Mouse (Mus musculus): ENCODE data around the gene Amy1. TPM values are rescaled to one million over a fixed set of nuclear protein-coding genes. Genes with fewer than 3 reads are reported as not detected.
"Not testable (repeated sequence)": the region's sequence is repeated elsewhere in the genome, so short reads cannot be mapped to it uniquely, and the experiment has no call there.

Gene Amy1
- total RNA-seq (2014; fragmentation: Nextera tagmentation), result 1.6 and 2.8 TPM in 2 replicates
- 0.90 and 4.2 TPM in 2 replicates for total RNA-seq (2017)

GRCm38 (mm10) chr3:113606599-113606998 is at the start of gene Amy1:
TSS of gene Amy1 (minus strand) at chr3:113606699.
- no peak for ATAC-seq (replicated peaks; ENCODE audit: poor library complexity, severe bottlenecking)

DNA sequence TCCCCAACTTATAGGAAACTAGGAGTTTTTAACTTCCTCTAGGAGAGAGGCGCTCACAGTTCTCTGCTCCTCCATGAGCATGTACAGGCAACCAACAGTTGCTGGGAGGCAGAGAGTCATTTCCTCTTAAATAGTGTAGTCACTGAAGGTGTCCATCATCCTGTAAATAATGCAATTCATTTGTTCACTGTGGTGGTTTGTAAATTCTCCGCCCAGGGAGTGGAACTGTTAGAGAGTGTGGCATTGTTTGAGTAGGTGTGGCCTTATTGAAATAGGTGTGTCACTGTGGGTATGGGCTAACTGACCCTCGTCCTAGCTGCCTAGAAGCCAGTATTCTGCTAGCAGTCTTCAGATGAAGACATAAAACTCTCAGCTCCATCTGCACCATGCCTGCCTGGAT is 47.8 kb upstream of the Amy1 start:
- ATAC-seq (replicated peaks; ENCODE audit: poor library complexity, severe bottlenecking), result no peak

DNA sequence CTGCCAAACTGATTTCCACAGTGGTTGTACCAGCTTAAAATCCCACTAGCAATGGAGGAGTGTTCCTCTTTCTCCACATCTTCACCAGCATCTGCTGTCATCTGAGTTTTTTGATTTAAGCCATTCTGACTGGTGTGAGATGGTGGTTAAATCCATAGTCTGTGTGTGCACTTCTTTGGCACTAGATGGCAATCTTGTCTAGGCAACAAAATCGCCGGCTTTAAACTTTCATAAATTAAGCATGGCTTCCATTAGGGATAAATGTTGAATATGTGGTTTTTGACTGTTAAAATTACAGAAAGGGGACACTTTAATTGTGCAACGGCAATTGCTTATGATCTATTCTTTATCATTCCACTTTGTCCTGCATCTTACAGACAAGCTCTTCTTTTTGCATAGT is 44.9 kb upstream of the Amy1 start:
- ATAC-seq (replicated peaks; ENCODE audit: poor library complexity, severe bottlenecking), result not testable (repeated sequence)

DNA sequence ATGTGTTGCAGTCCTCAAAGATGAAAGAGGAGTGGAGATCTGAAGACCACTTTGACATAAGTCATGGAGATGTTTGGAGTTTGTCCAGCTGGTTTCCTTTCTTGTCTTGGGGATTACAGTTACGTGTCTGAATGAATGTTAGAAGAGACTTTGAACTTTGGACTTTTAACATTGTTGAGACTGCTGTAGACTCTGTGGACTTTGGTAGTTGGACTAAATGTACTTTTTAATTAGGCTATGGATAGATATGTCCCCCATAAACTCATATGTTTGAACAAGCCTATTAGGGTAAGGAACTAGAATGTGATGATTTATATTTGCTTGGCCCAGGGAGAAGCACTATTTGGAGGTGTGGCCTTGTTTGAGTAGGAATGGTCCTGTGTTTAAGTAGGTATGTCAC is 33.0 kb upstream of the Amy1 start:
- ATAC-seq (replicated peaks; ENCODE audit: poor library complexity, severe bottlenecking), result no peak

DNA sequence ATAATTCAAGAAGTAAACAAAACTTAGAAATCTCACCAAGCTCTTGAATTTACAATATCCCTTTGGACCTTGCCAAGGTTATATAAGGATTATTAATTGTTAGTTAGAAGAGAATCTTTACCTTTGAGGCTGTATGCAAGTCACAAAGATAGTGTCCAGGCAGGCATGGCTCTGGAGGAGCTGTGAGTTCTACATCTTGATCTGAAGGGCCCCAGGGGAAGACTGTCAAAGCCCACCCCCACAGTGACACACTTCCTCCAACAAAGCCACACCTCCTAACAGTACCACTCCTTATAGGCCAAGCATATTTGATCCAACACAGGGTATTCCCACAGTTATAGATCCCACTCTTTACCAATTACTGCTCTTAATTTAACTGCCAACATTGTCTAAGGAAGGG is 27.7 kb upstream of the Amy1 start:
- no peak for ATAC-seq (replicated peaks; ENCODE audit: poor library complexity, severe bottlenecking)

DNA sequence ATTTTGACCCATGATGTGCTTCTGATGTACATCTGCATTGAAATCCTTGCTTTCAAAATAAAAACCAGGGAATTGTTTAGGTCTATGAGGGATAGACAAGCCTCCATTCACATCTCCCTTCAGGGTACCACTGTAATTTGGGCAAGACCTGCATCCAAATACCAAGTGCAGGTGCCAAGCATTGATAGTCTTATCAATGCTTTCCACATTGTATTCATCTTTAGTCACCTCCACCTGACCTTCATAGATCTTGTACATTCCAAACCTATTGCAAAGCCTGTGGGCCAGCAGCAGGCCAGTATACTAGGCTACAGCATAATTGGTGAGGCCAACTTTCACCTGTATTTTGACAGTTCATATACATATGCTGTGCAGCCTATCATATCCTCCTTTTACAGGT is 25.1 kb upstream of the Amy1 start:
- no peak for ATAC-seq (replicated peaks; ENCODE audit: poor library complexity, severe bottlenecking)

DNA sequence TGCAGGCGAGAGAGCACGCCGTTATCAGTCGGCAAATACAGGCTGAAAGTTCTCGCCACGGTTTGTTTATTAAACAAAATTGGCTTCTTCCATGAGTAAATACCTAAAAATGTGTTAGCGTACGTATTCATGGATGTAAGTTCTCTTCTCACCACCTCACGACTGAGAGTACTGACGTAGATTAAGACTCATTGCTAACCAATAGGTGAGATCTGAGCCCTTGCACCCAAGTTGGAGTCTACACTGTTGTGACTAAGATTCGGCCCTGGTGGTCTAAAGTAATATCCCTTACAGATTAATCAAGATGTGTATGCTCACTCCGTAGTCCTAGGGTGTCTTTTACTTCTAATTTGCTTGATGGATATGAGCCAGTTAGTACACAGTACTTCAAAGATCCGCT is 24.1 kb upstream of the Amy1 start:
- peak; percentile 48 for ATAC-seq (replicated peaks; ENCODE audit: poor library complexity, severe bottlenecking)

- peak; percentile 89 for ATAC-seq (replicated peaks; ENCODE audit: poor library complexity, severe bottlenecking)
Measured at GRCm38 (mm10) chr3:113629606-113630359, 23.3 kb upstream of the Amy1 start, which contains the start of gene Rnpc3. TSS of gene Rnpc3 (minus strand) at chr3:113630149.

DNA sequence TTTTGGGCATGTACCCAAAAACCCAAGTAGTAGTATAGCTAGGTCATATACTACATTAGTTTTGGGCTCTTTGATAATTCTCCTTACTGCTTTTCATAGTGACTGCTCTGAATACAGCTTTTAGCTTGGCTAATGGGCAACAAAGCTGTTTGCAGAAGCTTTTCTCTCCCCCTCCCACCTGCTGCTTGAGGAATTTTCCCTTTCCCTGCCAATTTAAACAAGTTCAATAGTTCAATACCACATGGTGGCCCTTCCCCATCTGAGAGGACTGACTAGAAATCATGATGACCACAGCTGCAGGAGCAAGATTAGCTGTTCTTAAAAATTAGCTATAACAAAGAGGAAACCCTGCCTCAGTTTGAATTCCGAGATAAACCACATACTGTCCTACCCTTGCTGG is 15.7 kb downstream of the Amy1 start:
- no peak for ATAC-seq (replicated peaks; ENCODE audit: poor library complexity, severe bottlenecking)

DNA sequence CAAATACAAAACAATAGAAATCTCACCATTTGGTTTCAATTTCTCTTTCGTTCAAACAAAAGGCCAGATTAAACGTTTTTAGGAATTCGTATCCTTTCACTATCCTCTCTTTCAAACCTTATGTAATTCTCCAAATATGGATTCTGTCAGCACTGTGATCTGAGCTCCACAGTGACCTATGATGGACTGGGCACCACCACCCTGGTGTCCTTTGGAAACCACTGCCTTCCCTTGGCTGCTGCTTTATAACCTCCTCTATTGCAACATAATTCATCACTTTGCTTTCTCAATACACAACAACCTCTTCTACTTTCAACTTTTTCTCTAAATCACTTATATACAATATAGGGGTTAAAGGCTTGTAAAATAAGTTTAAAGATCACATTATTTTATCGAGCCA is 31.9 kb downstream of the Amy1 start:
- ATAC-seq (replicated peaks; ENCODE audit: poor library complexity, severe bottlenecking), result no peak

- no peak for ATAC-seq (replicated peaks; ENCODE audit: poor library complexity, severe bottlenecking)
Measured at GRCm38 (mm10) chr3:113574138-113574537, 32.4 kb downstream of the Amy1 start.

GRCm38 (mm10) chr3:113572158-113572557 is 34.3 kb downstream of the Amy1 start:
- ATAC-seq (replicated peaks; ENCODE audit: poor library complexity, severe bottlenecking), result no peak

GRCm38 (mm10) chr3:113539692-113540091 is 66.8 kb downstream of the Amy1 start:
- ATAC-seq (replicated peaks; ENCODE audit: poor library complexity, severe bottlenecking), result no peak

GRCm38 (mm10) chr3:113532328-113532727 is 74.2 kb downstream of the Amy1 start, which contains the start of gene Amy2a1:
TSS of gene Amy2a1 (minus strand) at chr3:113532428.
- ATAC-seq (replicated peaks; ENCODE audit: poor library complexity, severe bottlenecking), result not testable (repeated sequence)

Other genes with a start within 250 kb of the Amy1 start
- not detected in 2 replicates for gene Amy2a1, start 74.3 kb downstream of the Amy1 start, total RNA-seq (2014; fragmentation: Nextera tagmentation)
- not detected in 2 replicates for gene Amy2a1, start 74.3 kb downstream of the Amy1 start, total RNA-seq (2017)
- gene Rnpc3, start 23.4 kb upstream of the Amy1 start, total RNA-seq (2014; fragmentation: Nextera tagmentation), result 27.3 and 32.3 TPM in 2 replicates
- gene Rnpc3, start 23.4 kb upstream of the Amy1 start, total RNA-seq (2017), result 47.3 and 61.7 TPM in 2 replicates

All from granulocyte monocyte progenitor cell, adult 5-6 weeks (primary cell).